Mouse (Mus musculus): Measurements from ENCODE around the gene 3110009E18Rik.
A peak's percentile ranks its signal among the peaks of the same experiment; 100 is the strongest.

3110009E18Rik gene

GRCm38 (mm10) chr1:120145527-120146216 lies 24.7 kb downstream of the 3110009E18Rik start:
- DNase-seq (ENCODE audit: low spot score), result no peak

- no peak for DNase-seq (ENCODE audit: low spot score)
These were observed 26.0 kb downstream of the 3110009E18Rik start for GRCm38 (mm10) chr1:120146994-120147393.

- DNase-seq (ENCODE audit: low spot score), result peak; percentile 72
These were observed 33.2 kb downstream of the 3110009E18Rik start for GRCm38 (mm10) chr1:120154232-120154631.

- peak; percentile 72 for DNase-seq (ENCODE audit: low spot score)
These were observed 34.3 kb downstream of the 3110009E18Rik start for GRCm38 (mm10) chr1:120155325-120155724.

GRCm38 (mm10) chr1:120158474-120159127 lies 37.6 kb downstream of the 3110009E18Rik start:
- no peak for DNase-seq (ENCODE audit: low spot score)

GRCm38 (mm10) chr1:120161502-120161901 lies 40.5 kb downstream of the 3110009E18Rik start:
- no peak for DNase-seq (ENCODE audit: low spot score)

GRCm38 (mm10) chr1:120162616-120163015 lies 41.6 kb downstream of the 3110009E18Rik start:
- DNase-seq (ENCODE audit: low spot score), result no peak

- DNase-seq (ENCODE audit: low spot score), result no peak
These were observed 47.0 kb downstream of the 3110009E18Rik start for GRCm38 (mm10) chr1:120168016-120168415.

GRCm38 (mm10) chr1:120168674-120169073 lies 47.7 kb downstream of the 3110009E18Rik start:
- DNase-seq (ENCODE audit: low spot score), result no peak

- no peak for DNase-seq (ENCODE audit: low spot score)
These were observed 49.3 kb downstream of the 3110009E18Rik start for GRCm38 (mm10) chr1:120170307-120170706.

GRCm38 (mm10) chr1:120171819-120172521 lies 51.0 kb downstream of the 3110009E18Rik start:
- DNase-seq (ENCODE audit: low spot score), result peak; percentile 51

GRCm38 (mm10) chr1:120174991-120175390 lies 54.0 kb downstream of the 3110009E18Rik start:
- no peak for DNase-seq (ENCODE audit: low spot score)

- DNase-seq (ENCODE audit: low spot score), result peak; percentile 34
These were observed 55.3 kb downstream of the 3110009E18Rik start for GRCm38 (mm10) chr1:120176313-120176712.

- no peak for DNase-seq (ENCODE audit: low spot score)
These were observed 56.2 kb downstream of the 3110009E18Rik start for GRCm38 (mm10) chr1:120177141-120177540.

- no peak for DNase-seq (ENCODE audit: low spot score)
These were observed 65.2 kb downstream of the 3110009E18Rik start for GRCm38 (mm10) chr1:120186204-120186603.

GRCm38 (mm10) chr1:120186655-120187054 lies 65.7 kb downstream of the 3110009E18Rik start:
- no peak for DNase-seq (ENCODE audit: low spot score)

- DNase-seq (ENCODE audit: low spot score), result no peak
These were observed 66.1 kb downstream of the 3110009E18Rik start for GRCm38 (mm10) chr1:120187059-120187458.

GRCm38 (mm10) chr1:120189206-120189605 lies 68.2 kb downstream of the 3110009E18Rik start:
- DNase-seq (ENCODE audit: low spot score), result no peak

- DNase-seq (ENCODE audit: low spot score), result no peak
These were observed 69.3 kb downstream of the 3110009E18Rik start for GRCm38 (mm10) chr1:120190300-120190699.

GRCm38 (mm10) chr1:120190946-120191345 lies 70.0 kb downstream of the 3110009E18Rik start:
- no peak for DNase-seq (ENCODE audit: low spot score)

- DNase-seq (ENCODE audit: low spot score), result no peak
These were observed 71.3 kb downstream of the 3110009E18Rik start for GRCm38 (mm10) chr1:120192321-120192720.

GRCm38 (mm10) chr1:120193586-120193985 lies 72.6 kb downstream of the 3110009E18Rik start:
- no peak for DNase-seq (ENCODE audit: low spot score)

GRCm38 (mm10) chr1:120195947-120196346 lies 75.0 kb downstream of the 3110009E18Rik start:
- no peak for DNase-seq (ENCODE audit: low spot score)

All from embryo, embryonic 10.5 days (tissue).